Mouse (Mus musculus) hindlimb bud, embryonic 11.5 days (tissue): Measurements from ENCODE around the gene Fcer1g.

Source experiments
- DNase-seq: peaks from one replicate; pipeline ENCODE4 v3.0.0-alpha.2; 2012; ENCODE audit warnings: low read depth, low spot score; ENCODE audit errors: extremely low spot score

Gene Fcer1g

DNA sequence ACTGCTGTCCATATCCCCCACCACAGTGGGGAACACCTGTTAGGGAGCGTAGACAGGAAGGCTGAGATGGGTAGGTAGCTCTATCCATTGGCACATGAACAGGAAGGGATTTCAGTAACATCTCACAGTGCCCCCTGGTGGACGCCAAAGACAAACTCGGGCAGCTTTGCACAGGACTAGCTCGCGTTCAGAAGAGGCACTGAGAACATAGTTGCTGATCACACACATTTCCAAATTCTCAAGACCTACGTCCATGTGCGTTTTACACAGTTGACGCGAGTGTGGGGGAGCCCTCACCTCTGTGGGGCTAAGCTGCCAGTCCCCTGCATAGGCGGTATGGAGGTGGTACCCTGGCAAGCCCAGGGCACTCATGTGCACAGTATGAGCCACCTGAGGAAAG, 13.3 kb downstream of the Fcer1g start:
- DNase-seq = peak; percentile 71

DNA sequence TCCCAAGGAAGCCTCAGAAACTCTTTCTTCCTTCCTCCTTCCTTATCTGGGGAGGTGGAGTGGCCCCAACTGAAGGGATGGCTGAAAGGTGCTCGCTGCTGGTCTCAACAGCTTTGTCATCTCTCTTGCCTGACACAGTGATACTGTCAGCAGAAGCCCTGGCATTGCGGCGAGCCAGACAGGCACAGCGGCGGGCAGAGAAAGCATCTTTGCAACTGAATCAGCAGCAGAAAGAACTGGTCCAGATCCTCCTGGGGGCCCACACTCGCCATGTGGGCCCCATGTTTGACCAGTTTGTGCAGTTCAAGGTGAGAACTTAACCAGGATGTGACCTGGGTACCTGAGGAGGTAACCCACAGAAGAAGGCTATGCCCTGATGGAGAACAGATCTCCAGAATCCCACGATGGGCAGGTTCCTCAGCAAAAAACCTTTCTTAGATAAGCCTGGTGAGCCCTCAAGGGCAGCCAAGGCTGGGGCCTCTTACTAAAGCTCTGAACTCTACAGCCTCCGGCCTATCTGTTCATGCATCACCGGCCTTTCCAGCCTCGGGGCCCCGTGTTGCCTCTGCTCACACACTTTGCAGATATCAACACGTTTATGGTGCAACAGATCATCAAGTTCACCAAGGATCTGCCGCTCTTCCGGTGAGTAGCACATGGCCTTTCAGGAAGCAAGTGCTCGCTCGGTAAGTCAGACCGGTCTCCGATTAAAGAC, 17.8 kb downstream of the Fcer1g start:
- DNase-seq = no peak

DNA sequence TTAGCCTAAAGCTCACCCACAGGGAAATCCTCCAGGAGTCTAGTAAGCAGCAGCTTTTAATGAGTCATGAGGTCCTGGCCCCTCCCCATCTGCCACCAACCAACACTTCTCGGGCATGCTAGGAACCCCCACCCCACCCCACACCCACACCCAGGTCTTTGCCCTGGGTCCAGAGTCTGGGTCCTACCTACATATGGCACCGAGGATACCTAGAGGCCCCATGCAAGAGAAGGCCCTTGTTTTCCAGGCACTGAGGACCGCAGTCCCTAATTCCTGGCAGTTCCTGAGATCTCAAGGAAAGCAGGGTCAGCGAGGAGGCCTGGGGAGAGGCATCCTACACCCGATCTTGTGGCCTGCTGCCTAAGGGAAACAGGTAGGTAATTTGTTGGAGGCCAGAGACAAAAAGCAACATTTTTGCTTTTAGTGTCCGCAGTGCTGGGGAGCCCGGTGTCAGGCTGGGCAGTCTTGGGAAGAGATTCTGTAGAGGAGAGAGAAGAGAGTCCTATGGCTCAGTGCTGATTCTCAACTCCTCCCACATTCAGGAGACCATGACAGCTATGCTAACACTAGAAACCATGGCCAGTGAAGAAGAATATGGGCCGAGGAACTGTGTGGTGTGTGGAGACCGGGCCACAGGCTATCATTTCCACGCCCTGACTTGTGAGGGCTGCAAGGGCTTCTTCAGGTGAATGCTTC, 20.2 kb downstream of the Fcer1g start, which contains the start of gene Nr1i3:
Gene Nr1i3, plus strand, starts transcription at position 170 of the 696 bp plus-strand sequence.
- DNase-seq = no peak

DNA sequence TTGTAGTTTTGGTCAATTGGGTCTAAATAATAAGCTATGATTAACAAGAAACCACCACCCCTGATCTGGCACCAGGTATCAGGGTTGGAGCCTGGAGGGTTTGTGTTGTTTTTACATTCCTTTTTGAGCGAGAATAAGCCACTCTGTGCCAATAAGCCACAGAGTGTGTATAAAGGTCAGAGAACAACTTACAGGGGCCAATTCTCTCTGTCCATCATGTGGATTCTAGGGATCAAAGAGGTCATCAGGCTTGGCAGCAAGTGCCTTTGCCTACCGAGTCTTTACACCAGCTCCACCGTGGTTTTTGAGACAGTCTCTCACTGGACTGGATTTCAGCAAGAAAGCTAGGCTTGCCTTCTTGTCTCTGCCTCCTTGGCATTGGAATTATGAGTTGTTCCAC, 21.3 kb downstream of the Fcer1g start:
- DNase-seq = no peak

DNA sequence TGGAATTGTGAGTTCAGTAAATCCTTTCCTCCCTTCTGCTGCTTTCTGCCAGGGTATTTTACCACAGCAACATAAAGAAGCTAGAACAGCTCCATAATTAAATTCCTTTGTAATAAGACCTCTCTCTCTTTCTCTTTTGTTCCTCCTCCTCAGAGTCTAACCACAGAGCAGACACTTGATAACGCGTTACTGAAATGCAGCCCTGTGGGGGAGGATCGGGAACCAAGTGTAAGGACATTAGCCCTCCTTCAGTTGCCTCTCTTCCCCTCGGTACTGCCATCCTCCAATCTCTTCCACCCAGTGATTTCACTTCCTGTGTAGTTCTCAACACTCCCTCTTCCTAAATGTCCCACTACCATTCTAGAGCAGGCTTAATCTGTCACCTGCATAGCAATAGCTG, 24.8 kb downstream of the Fcer1g start:
- no peak for DNase-seq

DNA sequence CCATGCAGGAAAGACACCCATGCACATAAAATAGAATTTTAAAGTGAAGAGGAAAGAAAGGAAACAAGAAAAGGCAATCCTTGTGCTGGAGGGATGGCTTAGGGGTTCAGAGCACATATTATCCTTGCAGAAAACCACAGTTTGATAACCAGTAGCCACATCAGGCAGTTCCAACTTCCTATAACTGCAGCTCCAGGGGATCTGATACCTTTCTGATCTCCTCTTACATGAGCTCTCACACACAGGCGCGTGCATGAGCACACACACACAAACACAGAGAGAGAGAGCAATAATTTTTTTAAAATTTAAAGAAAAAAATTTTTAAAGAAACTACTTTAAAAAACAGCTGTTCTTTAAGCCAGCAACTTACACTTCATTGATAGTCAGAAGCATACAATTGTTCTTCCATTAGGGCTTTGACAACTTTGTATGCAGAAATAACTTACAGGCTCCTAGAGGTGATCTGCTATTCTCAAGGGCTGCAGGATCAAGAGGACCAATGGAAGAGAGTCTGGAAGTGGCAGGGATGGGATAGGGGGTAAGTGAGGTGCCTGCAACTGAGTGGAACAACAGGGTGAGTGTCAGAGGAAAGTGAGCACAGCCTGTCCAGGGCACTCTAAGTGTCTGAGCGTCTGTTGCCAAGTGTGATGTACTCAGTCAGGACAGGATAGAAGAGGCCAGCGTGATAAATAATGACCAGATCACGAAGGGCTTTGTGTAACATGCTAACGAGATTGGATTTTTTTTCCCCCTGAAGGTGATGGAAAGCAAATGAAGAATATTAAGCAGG, 28.3 kb downstream of the Fcer1g start:
- DNase-seq = no peak

DNA sequence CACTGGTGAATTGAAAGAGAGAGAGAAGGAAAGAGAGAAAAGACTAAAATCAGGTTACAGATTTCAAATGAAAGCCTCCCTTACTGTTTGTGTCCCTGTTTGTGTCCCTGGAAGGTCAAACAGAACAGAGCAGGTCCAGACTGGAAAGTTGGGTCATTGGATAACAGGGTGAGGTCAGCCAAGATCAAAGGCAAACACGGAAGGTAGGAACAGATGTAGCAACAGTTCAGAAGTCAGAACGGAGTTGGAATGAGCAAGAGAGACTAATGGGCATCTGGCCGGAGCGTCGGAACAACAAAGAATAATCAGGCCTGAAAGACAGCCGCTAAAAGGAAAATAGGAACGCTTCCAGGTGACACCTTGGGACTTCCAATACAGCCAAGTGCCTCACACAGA, 29.9 kb downstream of the Fcer1g start:
- DNase-seq = no peak

DNA sequence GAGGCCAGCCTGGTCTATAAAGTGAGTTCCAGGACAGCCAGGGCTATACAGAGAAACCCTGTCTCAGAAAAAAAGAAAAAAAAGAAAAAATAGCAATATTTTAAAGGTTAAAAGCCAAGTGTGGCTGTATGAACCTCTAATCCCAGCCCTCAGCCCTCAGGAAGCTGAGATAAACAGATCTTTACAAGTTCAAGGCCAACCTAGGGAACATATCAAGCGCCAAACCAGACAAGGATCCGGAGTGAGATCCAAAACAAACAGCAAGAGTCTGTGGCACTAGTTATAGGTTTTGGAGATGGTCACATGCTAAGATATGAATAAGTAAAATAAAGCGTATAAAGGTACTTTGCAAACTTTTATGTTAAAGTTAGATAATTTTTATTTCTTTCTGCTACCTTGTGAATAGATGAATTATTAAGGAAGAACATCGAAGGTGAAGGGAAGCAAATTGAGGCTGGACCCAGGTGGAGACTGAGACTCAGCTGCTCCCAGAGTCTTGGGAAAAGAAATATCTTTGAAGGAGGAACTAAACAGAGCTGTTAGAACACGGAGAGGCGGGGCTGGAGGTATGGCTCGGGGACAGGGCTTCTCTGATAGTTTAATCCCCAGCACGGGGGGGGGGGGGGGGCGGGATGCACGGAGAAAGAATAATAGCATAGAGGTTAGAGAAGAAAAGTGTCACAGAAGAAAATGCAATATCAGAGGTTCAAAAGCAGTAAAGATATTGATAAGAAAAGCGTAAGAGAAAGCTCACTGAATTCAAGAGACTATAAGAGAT, 30.5 kb downstream of the Fcer1g start:
- no peak for DNase-seq

DNA sequence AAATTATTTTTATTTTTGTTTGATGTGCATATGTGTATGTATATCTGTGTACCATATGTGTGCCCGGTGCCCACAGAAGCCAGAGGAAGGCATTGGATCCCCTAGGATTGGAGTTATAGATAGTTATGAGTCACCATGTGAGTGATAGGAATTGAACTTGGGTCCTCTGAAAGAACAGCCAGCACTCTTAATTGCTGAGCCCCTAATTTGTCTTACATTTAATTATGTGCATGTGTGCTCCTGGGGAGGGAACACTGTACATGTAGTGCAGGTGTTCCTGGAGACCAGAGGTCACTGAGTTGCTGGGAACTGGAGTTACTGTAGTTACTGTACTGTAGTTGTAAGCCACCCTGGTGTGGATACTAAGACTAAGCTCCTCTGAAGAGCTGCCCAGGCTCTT, 33.4 kb downstream of the Fcer1g start:
- no peak for DNase-seq

DNA sequence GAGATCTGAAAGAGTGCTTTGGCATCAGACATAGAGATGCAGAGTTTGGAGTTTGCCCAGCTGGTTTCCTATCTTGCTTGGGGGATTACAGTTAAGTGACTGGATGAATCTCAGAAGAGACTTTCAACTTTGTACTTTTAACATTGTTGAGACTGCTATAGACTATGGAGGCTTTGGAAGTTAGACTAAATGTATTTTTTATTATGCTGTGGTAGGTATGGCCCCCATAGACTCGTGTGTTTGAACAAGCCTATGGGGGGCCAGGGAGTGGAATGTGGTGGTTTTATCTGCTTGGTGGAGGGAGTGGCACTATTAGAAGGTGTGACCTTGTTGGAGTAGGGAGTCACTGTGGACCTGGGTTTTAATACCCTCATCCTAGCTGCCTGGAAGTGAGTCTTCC, 34.6 kb downstream of the Fcer1g start:
- no peak for DNase-seq

DNA sequence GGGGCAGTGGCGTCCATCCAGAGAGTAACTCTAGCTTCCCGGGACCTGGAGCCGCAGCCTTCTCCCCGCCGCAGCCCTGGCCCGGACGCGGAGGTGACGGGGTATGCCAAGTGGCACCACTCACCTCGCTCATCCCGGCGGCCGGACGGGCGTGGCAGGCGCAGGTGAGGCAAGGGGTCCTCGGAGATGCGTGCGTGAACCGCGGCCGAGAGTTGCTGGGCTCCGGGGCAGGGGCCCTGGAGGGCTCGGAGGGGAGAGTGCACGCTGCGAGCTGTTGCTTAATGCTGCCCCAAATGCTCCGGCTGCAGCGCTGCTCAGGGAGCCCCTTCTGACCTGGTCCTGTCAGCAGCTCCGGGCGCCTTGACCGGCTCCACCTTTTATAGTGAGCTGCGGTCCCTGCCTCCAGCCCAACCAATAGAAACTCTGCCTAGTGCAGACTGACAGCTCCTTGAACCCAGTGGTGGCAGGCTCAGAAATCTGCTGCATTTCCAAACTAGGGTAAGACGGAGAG, 38.2 kb downstream of the Fcer1g start, which contains the start of gene Pcp4l1:
Gene Pcp4l1, minus strand, starts transcription at position 382 of the 511 bp plus-strand sequence.
- DNase-seq = no peak

DNA sequence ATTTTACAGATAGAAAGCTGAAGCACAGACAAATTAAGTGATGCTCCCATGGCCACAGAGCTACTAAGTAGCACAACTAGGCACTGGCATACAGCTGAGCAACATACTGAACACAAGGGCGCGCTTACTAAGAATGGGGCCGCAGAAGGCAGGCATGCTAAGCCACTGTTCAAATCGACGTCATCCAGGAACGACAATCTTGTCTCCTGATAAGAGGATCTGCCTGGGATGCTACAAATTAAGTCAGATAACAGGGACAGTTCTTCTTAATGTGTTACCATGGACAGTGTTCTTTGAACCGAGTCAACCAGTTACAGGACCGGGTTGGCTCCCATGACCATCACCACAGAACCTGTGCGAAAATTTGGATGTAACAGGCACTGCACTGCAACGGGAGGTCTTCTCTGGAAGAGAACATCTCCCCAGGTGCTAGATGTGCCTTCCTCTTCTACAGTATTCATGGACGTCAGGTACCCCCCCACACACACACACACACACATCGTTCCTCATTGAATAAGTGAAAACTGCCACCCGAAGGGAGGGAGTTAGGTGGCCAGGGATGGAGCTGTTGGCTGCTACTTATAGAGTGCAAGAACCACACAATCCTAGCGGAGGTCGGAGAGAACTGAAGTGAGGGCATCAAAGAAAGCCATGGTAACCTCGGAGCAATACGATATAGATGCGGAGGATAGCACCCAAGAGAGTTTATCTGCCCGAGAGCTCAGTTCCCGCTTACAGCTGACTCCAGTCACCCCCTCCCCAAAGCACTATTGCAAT, 38.9 kb downstream of the Fcer1g start:
- DNase-seq = no peak

DNA sequence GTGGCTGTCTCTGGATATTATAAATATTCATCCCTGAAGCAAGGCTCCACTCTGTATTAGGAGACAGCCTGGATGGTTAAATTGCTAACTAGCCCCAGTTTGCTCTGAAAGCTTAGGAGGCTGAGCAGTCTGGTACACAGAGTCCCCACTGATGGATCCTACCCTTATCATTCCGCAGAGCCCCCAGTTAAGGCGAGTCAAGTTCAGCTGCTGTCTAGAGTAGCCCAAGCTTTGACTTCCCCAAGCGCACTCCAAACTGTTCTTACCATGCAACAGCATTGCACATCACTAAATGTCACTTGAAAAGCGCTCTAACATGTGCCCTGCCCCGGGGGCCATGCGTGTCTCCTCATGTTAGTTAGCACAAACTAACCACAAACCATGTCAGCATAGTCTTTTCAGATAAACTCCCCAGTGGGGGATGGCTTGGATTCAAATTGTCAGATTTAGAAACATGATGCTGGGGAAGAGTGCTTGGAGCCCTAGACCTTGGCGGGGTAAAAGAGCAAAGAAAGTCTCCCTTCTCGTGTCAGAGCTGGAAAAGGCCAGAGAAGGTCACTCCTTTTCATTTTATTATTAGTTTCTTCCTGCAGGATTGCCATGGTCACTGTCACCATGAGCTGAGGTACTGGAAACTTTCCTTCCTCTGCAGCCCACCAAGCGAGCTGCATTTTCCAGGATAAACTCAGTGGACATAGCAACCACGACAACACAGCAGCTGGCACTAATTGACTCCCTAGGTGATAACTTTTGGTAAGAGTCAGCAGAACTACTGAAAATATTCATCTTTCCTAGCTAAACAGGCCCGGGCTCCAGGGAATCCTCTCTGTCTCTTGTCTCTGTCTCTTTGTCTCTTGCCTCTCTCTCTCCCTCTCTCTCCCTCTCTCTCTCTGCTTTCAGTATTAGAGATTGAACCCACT, 40.0 kb downstream of the Fcer1g start:
- no peak for DNase-seq

DNA sequence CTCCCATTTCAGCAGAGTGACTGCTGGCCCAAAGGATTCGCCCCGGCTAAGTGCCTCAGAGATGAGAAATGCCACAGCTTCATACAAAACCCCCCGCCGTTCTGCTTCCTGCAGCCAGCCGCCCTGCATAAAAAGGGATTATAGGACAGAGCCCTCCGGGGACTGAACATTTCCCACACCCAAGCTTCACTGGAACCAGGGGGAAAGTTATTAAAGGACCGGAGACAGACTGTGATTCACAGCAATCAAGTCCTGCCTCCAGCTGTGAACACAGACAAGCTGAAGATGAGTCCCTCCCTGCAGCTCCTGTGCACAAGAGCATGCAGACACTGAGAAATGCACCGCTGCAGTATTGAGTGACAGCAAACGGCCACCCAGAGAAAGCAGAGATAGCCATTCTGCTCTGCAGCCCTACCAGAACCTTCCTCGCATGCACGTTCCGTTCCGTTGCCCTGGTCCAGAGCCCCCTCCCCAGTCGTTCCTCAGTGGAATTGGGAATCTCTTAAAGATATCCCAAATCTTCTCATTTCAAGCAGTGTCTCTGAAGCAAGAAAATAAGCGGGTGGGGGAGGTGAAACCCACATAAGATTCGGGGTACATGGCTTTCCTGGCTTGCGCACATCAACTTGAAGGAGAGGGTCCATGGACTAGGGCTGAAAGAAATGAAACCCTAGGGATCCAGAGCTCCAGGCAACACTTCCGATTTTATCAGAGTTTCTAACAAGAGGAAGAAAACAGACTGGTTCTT, 40.9 kb downstream of the Fcer1g start:
- no peak for DNase-seq

DNA sequence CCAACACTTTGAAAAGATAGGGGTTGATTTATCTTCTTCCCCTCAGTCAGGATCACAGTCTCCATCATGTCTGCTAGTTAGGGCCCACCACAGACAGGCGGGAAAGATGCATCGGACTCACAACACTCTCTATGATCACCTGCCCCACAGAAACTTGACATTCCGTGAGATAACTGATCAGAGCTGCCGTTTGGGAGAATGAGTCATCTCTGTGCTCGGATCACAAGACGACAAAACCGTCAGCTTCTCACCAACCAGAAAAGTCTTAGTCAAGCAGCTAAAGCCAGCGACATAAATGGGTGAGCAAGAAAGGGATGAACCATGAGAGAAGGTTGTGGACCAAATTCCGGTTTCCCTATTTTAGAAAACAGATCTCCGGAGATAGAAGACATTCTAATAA, 41.9 kb downstream of the Fcer1g start:
- no peak for DNase-seq

DNA sequence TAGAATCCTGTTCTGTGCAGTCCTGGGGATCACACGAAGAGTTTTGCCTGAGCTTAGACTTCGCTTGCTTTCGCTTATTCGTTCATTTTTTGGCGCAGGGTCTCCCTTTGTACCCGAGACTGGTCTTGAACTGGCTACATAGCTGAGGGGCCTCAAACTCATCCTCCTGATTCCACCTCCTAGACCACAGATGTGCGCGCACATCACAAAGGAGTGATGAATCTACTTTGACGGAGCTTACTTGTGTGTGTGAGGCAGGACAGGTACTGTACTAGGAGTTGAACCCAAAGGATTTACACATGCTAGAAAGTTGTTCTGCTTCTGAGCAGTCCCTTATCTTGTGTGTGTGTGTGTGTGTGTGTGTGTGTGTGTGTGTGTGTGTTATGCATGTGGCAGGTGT, 43.3 kb downstream of the Fcer1g start:
- DNase-seq = no peak

DNA sequence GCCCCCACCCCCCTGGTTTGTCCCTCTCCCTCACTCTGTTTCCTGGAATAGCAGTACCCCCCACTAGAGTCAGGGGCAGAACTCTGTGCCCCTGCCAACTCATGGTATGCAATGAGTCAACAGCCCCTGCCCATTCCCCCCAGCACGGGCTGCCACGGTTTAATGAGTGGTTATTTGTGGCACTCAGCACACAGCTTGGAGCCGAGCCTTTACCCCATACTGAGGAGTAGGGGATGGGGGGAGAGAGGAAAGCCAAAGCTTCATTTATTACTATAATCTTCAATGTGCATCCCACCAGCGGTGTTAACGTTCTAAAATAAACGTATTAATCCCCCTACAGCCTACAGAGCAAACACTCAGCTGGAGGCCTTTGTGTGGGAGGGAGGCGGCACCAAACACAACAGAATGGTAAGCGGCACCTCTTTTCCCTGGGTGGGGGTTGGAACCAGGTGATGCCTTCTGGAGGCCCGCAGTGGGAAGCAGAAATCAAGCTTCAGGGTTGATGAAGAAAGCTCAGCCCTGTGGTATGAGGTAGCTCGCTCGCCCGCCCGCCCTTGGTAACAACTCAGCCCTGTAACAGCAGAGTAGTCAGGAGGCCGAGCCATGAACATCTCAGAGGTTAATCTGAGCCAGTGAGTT, 44.6 kb downstream of the Fcer1g start:
- DNase-seq = no peak

DNA sequence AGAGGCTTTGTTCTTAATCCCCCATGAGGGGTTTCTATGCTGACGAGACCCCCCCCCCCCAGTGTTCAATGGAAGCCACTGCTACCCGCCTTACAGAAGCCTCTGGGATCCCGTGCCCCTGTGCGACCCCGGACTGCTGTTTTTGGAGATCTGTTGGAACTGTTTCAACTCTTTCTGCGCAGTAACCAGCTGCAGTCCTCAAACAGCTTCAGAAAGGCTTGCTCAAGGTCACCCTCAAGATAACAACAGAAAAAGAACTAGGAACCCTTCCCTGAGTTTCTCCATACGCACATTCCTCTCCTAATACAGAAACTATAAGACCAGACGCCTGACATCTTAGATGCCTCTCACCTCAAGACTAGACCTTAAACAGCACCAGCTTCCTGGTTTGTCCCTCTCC, 45.1 kb downstream of the Fcer1g start:
- no peak for DNase-seq
